Mouse (Mus musculus): ENCODE data around the gene Nrl. TPM values are rescaled to one million over a fixed set of nuclear protein-coding genes. Genes with fewer than 3 reads are reported as not detected.

Gene Nrl
- polyA plus RNA-seq, 1 experiment from 2014 or later, result not detected

Other genes with a start within 250 kb of the Nrl start
- 11.5 and 13.3 TPM in 2 replicates for gene Dhrs4, start 46.2 kb downstream of the Nrl start, polyA plus RNA-seq (2014; fragmentation: Nextera tagmentation; extraction: Ambion mirVana)
- gene Carmil3, start 34.3 kb downstream of the Nrl start, polyA plus RNA-seq (2014; fragmentation: Nextera tagmentation; extraction: Ambion mirVana), result 34.7 and 34.8 TPM in 2 replicates
- 0.74 and 1.4 TPM in 2 replicates for gene Cpne6, start 14.5 kb downstream of the Nrl start, polyA plus RNA-seq (2014; fragmentation: Nextera tagmentation; extraction: Ambion mirVana)
- gene Pck2, start 15.3 kb upstream of the Nrl start, polyA plus RNA-seq (2014; fragmentation: Nextera tagmentation; extraction: Ambion mirVana), result 15.8 and 16.2 TPM in 2 replicates
- 133 and 134 TPM in 2 replicates for gene Dcaf11, start 35.0 kb upstream of the Nrl start, polyA plus RNA-seq (2014; fragmentation: Nextera tagmentation; extraction: Ambion mirVana)
- gene A730061H03Rik, start 35.4 kb upstream of the Nrl start, polyA plus RNA-seq (2014; fragmentation: Nextera tagmentation; extraction: Ambion mirVana), result 1.7 and 2.1 TPM in 2 replicates
- gene Fitm1, start 50.6 kb upstream of the Nrl start, polyA plus RNA-seq (2014; fragmentation: Nextera tagmentation; extraction: Ambion mirVana), result not detected in 2 replicates
- gene Psme1, start 53.1 kb upstream of the Nrl start, polyA plus RNA-seq (2014; fragmentation: Nextera tagmentation; extraction: Ambion mirVana), result 189 and 217 TPM in 2 replicates
- gene Emc9, start 60.3 kb upstream of the Nrl start, polyA plus RNA-seq (2014; fragmentation: Nextera tagmentation; extraction: Ambion mirVana), result 17.3 and 32.8 TPM in 2 replicates
- 165 and 182 TPM in 2 replicates for gene Psme2, start 66.1 kb upstream of the Nrl start, polyA plus RNA-seq (2014; fragmentation: Nextera tagmentation; extraction: Ambion mirVana)
- gene Rnf31, start 66.7 kb upstream of the Nrl start, polyA plus RNA-seq (2014; fragmentation: Nextera tagmentation; extraction: Ambion mirVana), result 15.6 and 17.1 TPM in 2 replicates
- 7.2 and 11.5 TPM in 2 replicates for gene Irf9, start 78.6 kb upstream of the Nrl start, polyA plus RNA-seq (2014; fragmentation: Nextera tagmentation; extraction: Ambion mirVana)
- gene Rec8, start 93.1 kb upstream of the Nrl start, polyA plus RNA-seq (2014; fragmentation: Nextera tagmentation; extraction: Ambion mirVana), result 2.6 and 8.2 TPM in 2 replicates
- gene Ipo4, start 111.0 kb upstream of the Nrl start, polyA plus RNA-seq (2014; fragmentation: Nextera tagmentation; extraction: Ambion mirVana), result 107 and 111 TPM in 2 replicates
- gene Gm49378, start 112.9 kb upstream of the Nrl start, polyA plus RNA-seq (2014; fragmentation: Nextera tagmentation; extraction: Ambion mirVana), result 2.6 and 4.1 TPM in 2 replicates
- 44.7 and 53.8 TPM in 2 replicates for gene Tm9sf1, start 118.8 kb upstream of the Nrl start, polyA plus RNA-seq (2014; fragmentation: Nextera tagmentation; extraction: Ambion mirVana)
- gene Tssk4, start 125.2 kb upstream of the Nrl start, polyA plus RNA-seq (2014; fragmentation: Nextera tagmentation; extraction: Ambion mirVana), result 0.35 and 0.47 TPM in 2 replicates
- 74.8 and 78.9 TPM in 2 replicates for gene Mdp1, start 135.5 kb upstream of the Nrl start, polyA plus RNA-seq (2014; fragmentation: Nextera tagmentation; extraction: Ambion mirVana)
- gene Gmpr2, start 147.0 kb upstream of the Nrl start, polyA plus RNA-seq (2014; fragmentation: Nextera tagmentation; extraction: Ambion mirVana), result 41.0 and 42.3 TPM in 2 replicates
- 529 and 660 TPM in 2 replicates for gene Nedd8, start 147.1 kb upstream of the Nrl start, polyA plus RNA-seq (2014; fragmentation: Nextera tagmentation; extraction: Ambion mirVana)
- gene Tinf2, start 156.8 kb upstream of the Nrl start, polyA plus RNA-seq (2014; fragmentation: Nextera tagmentation; extraction: Ambion mirVana), result 23.4 and 26.9 TPM in 2 replicates
- 0.14 and 0.36 TPM in 2 replicates for gene Tgm1, start 188.9 kb upstream of the Nrl start, polyA plus RNA-seq (2014; fragmentation: Nextera tagmentation; extraction: Ambion mirVana)
- 39.4 and 48.5 TPM in 2 replicates for gene Rabggta, start 197.3 kb upstream of the Nrl start, polyA plus RNA-seq (2014; fragmentation: Nextera tagmentation; extraction: Ambion mirVana)
- 60.1 and 65.1 TPM in 2 replicates for gene Dhrs1, start 220.7 kb upstream of the Nrl start, polyA plus RNA-seq (2014; fragmentation: Nextera tagmentation; extraction: Ambion mirVana)
- 25.0 and 31.2 TPM in 2 replicates for gene Nop9, start 220.7 kb upstream of the Nrl start, polyA plus RNA-seq (2014; fragmentation: Nextera tagmentation; extraction: Ambion mirVana)
- gene Cideb, start 233.5 kb upstream of the Nrl start, polyA plus RNA-seq (2014; fragmentation: Nextera tagmentation; extraction: Ambion mirVana), result 0.18 and 0.19 TPM in 2 replicates
- gene Ltb4r2, start 236.4 kb upstream of the Nrl start, polyA plus RNA-seq (2014; fragmentation: Nextera tagmentation; extraction: Ambion mirVana), result 0.32 and 0.69 TPM in 2 replicates
- gene Ltb4r1, start 241.0 kb upstream of the Nrl start, polyA plus RNA-seq (2014; fragmentation: Nextera tagmentation; extraction: Ambion mirVana), result 0.77 TPM in 1 of 2 replicates, not detected in the other

Measured in midbrain, embryonic 14.5 days (tissue).